Mouse (Mus musculus) forebrain, embryonic 11.5 days (tissue): ENCODE measurements at regions not wholly inside any gene's neighbourhood (a gene's known extent, or its start where the extent isn't known, plus 50 kb on each side); places are given as distances from the start of the nearest gene placed in this dataset.

Experiments
- ATAC-seq: fragments of 200-750 bp; cut with Nextera tagmentation; replicated peaks from 2 replicates; pipeline ENCODE4 v1.8.0; 2017; ENCODE audit warnings: moderate TSS enrichment; ENCODE audit not compliant: low FRiP score
- DNase-seq: peaks from one replicate; pipeline ENCODE4 v3.0.0-alpha.2; 2017; ENCODE audit warnings: low spot score
- H3K27ac ChIP-seq: fragments of 300-500 bp; sonication (generic); 2 replicates; pipeline ENCODE4 v1.5.1; 2014; ENCODE audit warnings: low read depth, low read length
- H3K27me3 ChIP-seq: fragments of 300-500 bp; sonication (generic); 2 replicates; pipeline ENCODE4 v1.6.1; 2014; ENCODE audit warnings: mild to moderate bottlenecking, low read length, mixed read lengths; ENCODE audit not compliant: control insufficient read depth, insufficient read depth
- H3K36me3 ChIP-seq: fragments of 300-500 bp; sonication (generic); 2 replicates; pipeline ENCODE4 v1.6.1; 2014; ENCODE audit warnings: mild to moderate bottlenecking, low read length, moderate library complexity, mixed read lengths; ENCODE audit not compliant: control insufficient read depth, insufficient read depth
- H3K4me1 ChIP-seq: fragments of 300-500 bp; sonication (generic); replicated peaks from 2 replicates; pipeline ENCODE4 v1.6.1; 2014; ENCODE audit warnings: low read length, mixed read lengths; ENCODE audit not compliant: control insufficient read depth, insufficient read depth
- H3K4me2 ChIP-seq: fragments of 300-500 bp; sonication (generic); 2 replicates; pipeline ENCODE4 v1.6.1; 2014; ENCODE audit warnings: low read depth, mild to moderate bottlenecking, low read length, moderate library complexity, mixed read lengths; ENCODE audit not compliant: severe bottlenecking
- H3K4me3 ChIP-seq: fragments of 300-500 bp; sonication (generic); 2 replicates; pipeline ENCODE4 v1.5.1; 2014; ENCODE audit warnings: low read depth, low read length
- H3K9ac ChIP-seq: fragments of 300-500 bp; sonication (generic); 2 replicates; pipeline ENCODE4 v1.6.1; 2014; ENCODE audit warnings: low read length
- H3K9me3 ChIP-seq: fragments of 300-500 bp; sonication (generic); 2 replicates; pipeline ENCODE4 v1.6.1; 2016; ENCODE audit warnings: low read length, mixed read lengths; ENCODE audit not compliant: control insufficient read depth
- WGBS: fragments of 180-500 bp; shearing (Covaris S2); extraction: QIAGEN DNeasy Blood & Tissue Kit; methylation state at CpG from one replicate; pipeline ENCODE4 v1.1.7; 2014; 5-methylcytosine and 5-hydroxymethylcytosine counted together

DNA sequence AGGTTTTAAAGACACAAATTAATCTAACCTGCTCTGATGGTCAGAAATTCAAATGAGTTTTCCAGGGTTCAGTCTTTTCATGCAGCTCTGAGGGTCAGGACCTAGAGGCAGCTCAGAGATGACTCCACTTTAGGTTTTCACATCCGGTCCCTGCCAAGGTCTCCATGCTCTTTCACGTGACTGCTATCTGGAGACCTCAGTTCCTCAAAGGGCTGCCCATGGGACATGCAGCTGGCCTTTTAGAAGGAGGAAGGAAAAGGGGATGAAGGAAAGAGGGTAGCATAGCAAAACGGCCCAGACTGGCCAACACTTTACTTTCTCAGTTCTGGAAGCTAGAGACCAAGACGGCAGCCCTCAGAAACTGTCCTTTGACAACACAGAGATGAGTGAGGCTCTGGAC lies 276.6 kb downstream of the Nuak1 start:
- H3K27ac ChIP-seq = no peak overlapping the region
- no peaks in the 10 kb centered on the region for H3K4me1 ChIP-seq
- H3K36me3 ChIP-seq = no peaks in the 10 kb centered on the region
- DNase-seq (no peak), ATAC-seq (no peak)
- 82% methylated on average over 4 of the region's 4 CpGs for WGBS
- no peaks in the 10 kb centered on the region for H3K27me3 ChIP-seq
- H3K4me2 ChIP-seq = no peak overlapping the region
- H3K9me3 ChIP-seq = no peaks in the 10 kb centered on the region
- H3K9ac ChIP-seq = no peak overlapping the region
- no peak overlapping the region for H3K4me3 ChIP-seq

GRCm38 (mm10) chr10:84165832-84166567 lies 274.4 kb downstream of the Nuak1 start:
- no peak for ATAC-seq
- H3K36me3 ChIP-seq = no peaks in the 10 kb centered on the region
- no peaks in the 10 kb centered on the region for H3K4me1 ChIP-seq
- no peak overlapping the region for H3K9ac ChIP-seq
- no peaks in the 10 kb centered on the region for H3K9me3 ChIP-seq
- no peak overlapping the region for H3K4me2 ChIP-seq
- no peak overlapping the region for H3K27ac ChIP-seq
- no peak for DNase-seq
- H3K4me3 ChIP-seq = no peak overlapping the region
- H3K27me3 ChIP-seq = no peaks in the 10 kb centered on the region
- WGBS = 87% methylated on average over 10 of the region's 10 CpGs

DNA sequence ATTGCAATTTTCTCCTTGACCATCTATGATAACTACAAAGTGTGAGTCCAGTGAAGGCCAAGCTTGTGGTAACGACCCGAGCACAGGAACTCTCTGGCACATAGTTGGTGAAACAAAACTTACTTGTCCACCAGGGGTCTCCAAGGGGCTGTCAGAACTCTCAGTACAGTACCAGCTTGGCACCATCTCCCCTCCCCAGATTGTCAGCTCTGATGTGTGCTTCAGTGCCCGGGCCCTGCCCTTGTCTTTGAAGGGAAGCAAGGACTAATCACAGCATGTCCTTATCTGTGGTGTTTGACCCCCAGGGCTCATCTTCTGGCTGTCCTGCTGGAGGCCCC lies 273.9 kb downstream of the Nuak1 start:
- Histone ChIP-seq H3K4me1 (no peaks in the 10 kb centered on the region), H3K36me3 (no peaks in the 10 kb centered on the region), H3K27me3 (no peaks in the 10 kb centered on the region), H3K27ac (no peak overlapping the region), H3K4me3 (no peak overlapping the region), H3K9me3 (no peaks in the 10 kb centered on the region), H3K4me2 (no peak overlapping the region), H3K9ac (no peak overlapping the region)
- ATAC-seq (0 out of 2 replicates have a peak, but pooled peaks have one; percentile 33), DNase-seq (no peak)
- WGBS = 61% methylated on average over 3 of the region's 3 CpGs

GRCm38 (mm10) chr10:84172828-84173321 lies 267.5 kb downstream of the Nuak1 start:
- Histone ChIP-seq H3K4me1 (0 out of 2 replicates have a peak, but pooled peaks cover 3% of the 10 kb centered on the region), H3K36me3 (no peaks in the 10 kb centered on the region), H3K27me3 (no peaks in the 10 kb centered on the region), H3K4me3 (no peak overlapping the region), H3K27ac (no peak overlapping the region), H3K9me3 (no peaks in the 10 kb centered on the region), H3K4me2 (no peak overlapping the region), H3K9ac (no peak overlapping the region)
- 66% methylated on average over 4 of the region's 4 CpGs for whole genome bisulfite sequencing
- no peak for DNase-seq
- ATAC-seq = no peak

GRCm38 (mm10) chr10:84183239-84183638 lies 257.2 kb downstream of the Nuak1 start:
- WGBS = 82% methylated on average over 2 of the region's 2 CpGs
- no peaks in the 10 kb centered on the region for H3K9me3 ChIP-seq
- H3K27ac ChIP-seq = no peak overlapping the region
- no peaks in the 10 kb centered on the region for H3K4me1 ChIP-seq
- no peak for DNase-seq
- no peaks in the 10 kb centered on the region for H3K36me3 ChIP-seq
- ATAC-seq = no peak
- H3K4me2 ChIP-seq = no peak overlapping the region
- H3K9ac ChIP-seq = no peak overlapping the region
- H3K4me3 ChIP-seq = no peak overlapping the region
- H3K27me3 ChIP-seq = no peaks in the 10 kb centered on the region

DNA sequence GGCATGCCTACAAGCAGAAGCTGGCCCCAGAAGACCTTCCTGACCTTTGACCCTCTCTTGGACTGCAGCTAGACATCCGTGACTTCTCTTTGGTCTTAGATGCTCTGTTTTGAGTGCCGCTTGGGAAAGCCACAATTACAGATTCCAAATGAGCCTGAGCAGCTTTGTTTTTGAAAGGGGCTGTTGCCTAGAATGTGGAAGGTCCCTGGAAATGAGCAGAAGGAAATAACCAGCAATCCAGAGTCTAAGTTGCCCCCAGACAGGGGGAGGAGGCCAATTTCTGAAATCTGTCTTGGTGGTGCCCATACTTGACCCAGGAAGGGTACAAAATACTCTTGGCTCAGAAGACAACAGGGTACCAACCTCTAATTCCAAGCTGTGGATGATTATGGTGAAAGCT lies 253.9 kb downstream of the Nuak1 start:
- H3K4me2 ChIP-seq = no peak overlapping the region
- no peaks in the 10 kb centered on the region for H3K9me3 ChIP-seq
- no peaks in the 10 kb centered on the region for H3K4me1 ChIP-seq
- 59% methylated on average over 2 of the region's 2 CpGs for WGBS
- ATAC-seq = no peak
- H3K9ac ChIP-seq = no peak overlapping the region
- H3K36me3 ChIP-seq = no peaks in the 10 kb centered on the region
- no peak overlapping the region for H3K27ac ChIP-seq
- no peak overlapping the region for H3K4me3 ChIP-seq
- no peak for DNase-seq
- H3K27me3 ChIP-seq = no peaks in the 10 kb centered on the region

- H3K36me3 ChIP-seq = no peaks in the 10 kb centered on the region
- DNase-seq (no peak), ATAC-seq (no peak)
- no peak overlapping the region for H3K4me2 ChIP-seq
- H3K9me3 ChIP-seq = no peaks in the 10 kb centered on the region
- H3K27ac ChIP-seq = no peak overlapping the region
- H3K4me3 ChIP-seq = no peak overlapping the region
- H3K9ac ChIP-seq = no peak overlapping the region
- 78% methylated on average over 2 of the region's 2 CpGs for WGBS
- H3K4me1 ChIP-seq = no peaks in the 10 kb centered on the region
- no peaks in the 10 kb centered on the region for H3K27me3 ChIP-seq
These were observed 241.4 kb downstream of the Nuak1 start for GRCm38 (mm10) chr10:84199035-84199434.

GRCm38 (mm10) chr10:84201785-84202184 lies 238.6 kb downstream of the Nuak1 start:
- 91% methylated on average over 3 of the region's 3 CpGs for WGBS
- ATAC-seq (no peak), DNase-seq (no peak)
- no peak overlapping the region for H3K27ac ChIP-seq
- no peaks in the 10 kb centered on the region for H3K27me3 ChIP-seq
- no peak overlapping the region for H3K9ac ChIP-seq
- H3K4me3 ChIP-seq = no peak overlapping the region
- H3K9me3 ChIP-seq = no peaks in the 10 kb centered on the region
- H3K36me3 ChIP-seq = no peaks in the 10 kb centered on the region
- no peaks in the 10 kb centered on the region for H3K4me1 ChIP-seq
- no peak overlapping the region for H3K4me2 ChIP-seq

GRCm38 (mm10) chr10:84212096-84212785 lies 228.2 kb downstream of the Nuak1 start:
- H3K27ac ChIP-seq = no peak overlapping the region
- no peaks in the 10 kb centered on the region for H3K36me3 ChIP-seq
- H3K27me3 ChIP-seq = no peaks in the 10 kb centered on the region
- H3K9me3 ChIP-seq = no peaks in the 10 kb centered on the region
- WGBS = 79% methylated on average over 5 of the region's 5 CpGs
- DNase-seq (no peak), ATAC-seq (no peak)
- H3K4me1 ChIP-seq = no peaks in the 10 kb centered on the region
- no peak overlapping the region for H3K4me3 ChIP-seq
- H3K4me2 ChIP-seq = no peak overlapping the region
- no peak overlapping the region for H3K9ac ChIP-seq
